Mouse (Mus musculus) skeletal muscle tissue, adult 2 months (tissue): ENCODE measurements around the gene Traf3.

ENCODE experiments used
- DNase-seq: peaks from one replicate; pipeline ENCODE4 v3.0.0-alpha.2; 2012; ENCODE audit warnings: low read depth, low spot score

The Traf3 gene

DNA sequence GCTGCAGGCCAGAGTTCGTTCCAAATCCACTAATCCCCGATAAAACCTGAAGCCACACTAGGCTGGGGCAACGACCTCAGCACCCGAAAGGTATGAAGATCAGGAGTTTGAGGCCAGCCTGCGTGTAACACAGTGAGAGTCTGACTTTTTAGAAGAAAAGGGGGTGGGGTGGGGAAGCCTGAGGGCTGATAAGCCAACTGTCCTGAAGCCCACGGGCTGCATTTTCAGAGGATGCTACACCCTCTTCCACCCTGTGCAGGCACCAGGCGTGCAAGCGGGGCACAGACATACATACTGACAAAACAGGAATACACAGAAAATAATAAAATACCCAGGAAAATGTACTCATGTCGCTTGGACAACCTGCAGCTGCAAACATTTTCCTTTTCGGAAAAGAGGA is 145.6 kb downstream of the Traf3 start:
- DNase-seq, result no peak

DNA sequence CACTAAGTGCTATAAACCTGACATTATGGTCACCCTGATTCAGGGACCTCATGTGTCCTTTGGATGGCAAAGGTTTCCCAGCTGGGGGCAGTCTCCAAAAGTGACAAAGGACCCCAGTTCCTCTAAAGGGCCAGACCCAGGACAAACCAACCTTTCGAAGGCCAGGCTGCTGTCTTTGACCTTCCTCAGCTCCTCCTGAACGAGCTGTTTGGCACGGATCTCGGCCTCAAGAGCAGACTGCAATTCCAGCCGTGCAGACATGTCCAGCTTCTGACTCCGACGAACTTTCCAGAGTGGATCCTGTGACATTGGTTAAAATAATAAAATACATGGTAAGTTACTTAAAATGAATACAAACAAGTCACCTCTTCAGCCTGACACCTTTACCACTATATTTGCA is 148.1 kb downstream of the Traf3 start:
- no peak for DNase-seq
